Mouse (Mus musculus) ES-E14 (cell line): ENCODE data around the gene Cntn4.

Source experiments
- HCFC1 ChIP-seq: IDR thresholded peaks from 2 replicates; pipeline ENCODE4 v1.6.1; 2012; ENCODE audit warnings: low read length, inconsistent platforms, borderline replicate concordance; ENCODE audit not compliant: insufficient read depth
- MAFK ChIP-seq: IDR thresholded peaks from 2 replicates; pipeline ENCODE4 v1.6.1; 2014; ENCODE audit warnings: mild to moderate bottlenecking, low read depth, low read length, inconsistent platforms; ENCODE audit not compliant: insufficient read depth
- ZC3H11A ChIP-seq: IDR thresholded peaks from 2 replicates; pipeline ENCODE4 v1.6.1; 2012; ENCODE audit warnings: low read depth, mild to moderate bottlenecking, inconsistent platforms, low read length, borderline replicate concordance

DNA sequence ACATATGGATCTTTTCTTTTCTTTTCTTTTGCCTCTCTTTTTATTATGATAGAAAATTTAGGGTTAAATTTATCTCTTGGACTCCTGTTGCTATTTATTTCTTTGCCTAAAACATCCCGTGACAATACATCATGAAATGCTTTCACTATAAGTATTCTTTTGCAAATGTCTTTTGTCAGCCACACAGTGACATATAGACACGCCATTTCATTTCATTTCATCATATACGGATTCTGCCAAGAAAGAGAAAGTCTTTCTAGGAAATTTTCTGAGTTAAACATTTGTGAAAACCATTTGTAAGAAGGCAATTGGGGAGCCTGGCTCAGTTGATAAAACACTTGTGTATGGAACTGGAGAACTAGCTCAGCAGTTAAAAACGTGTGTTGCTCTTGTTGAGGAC, 625.0 kb downstream of the Cntn4 start:
- no peak for TF ChIP-seq MAFK
- TF ChIP-seq HCFC1, result no peak
- TF ChIP-seq ZC3H11A, result no peak
